Mouse (Mus musculus) kidney, adult 2 months (tissue): ENCODE measurements around the gene C4bp. TPM values are rescaled to one million over a fixed set of nuclear protein-coding genes. Genes with fewer than 3 reads are reported as not detected.
"Not testable (repeated sequence)": the region's sequence is repeated elsewhere in the genome, so short reads cannot be mapped to it uniquely, and the experiment has no call there.

Source experiments
- DNase-seq: peaks from one replicate; pipeline ENCODE4 v3.0.0; 2021
- H3K27ac ChIP-seq: fragments of 200-500 bp; 2 replicates; pipeline ENCODE4 v1.5.1; 2012; ENCODE audit warnings: low read depth, low read length, control low read depth, inconsistent platforms; ENCODE audit not compliant: insufficient read depth
- H3K27me3 ChIP-seq: fragments of 200-500 bp; replicated peaks from 2 replicates; pipeline ENCODE4 v1.6.1; 2012; ENCODE audit warnings: mild to moderate bottlenecking, moderate library complexity, low read length, inconsistent platforms; ENCODE audit not compliant: control insufficient read depth, insufficient read depth
- H3K36me3 ChIP-seq: fragments of 200-500 bp; 2 replicates; pipeline ENCODE4 v1.6.1; 2012; ENCODE audit warnings: mild to moderate bottlenecking, moderate library complexity, low read length, inconsistent platforms; ENCODE audit not compliant: control insufficient read depth, insufficient read depth
- H3K4me1 ChIP-seq: fragments of 200-500 bp; 2 replicates; pipeline ENCODE4 v1.6.1; 2011; ENCODE audit warnings: low read length; ENCODE audit not compliant: control insufficient read depth, insufficient read depth
- H3K4me3 ChIP-seq: fragments of 200-500 bp; 2 replicates; pipeline ENCODE4 v1.5.1; 2011; ENCODE audit warnings: mild to moderate bottlenecking, low read depth, low read length, control low read depth; ENCODE audit not compliant: insufficient read depth
- CTCF ChIP-seq: fragments of 200-500 bp; conservative IDR thresholded peaks from 2 replicates; pipeline ENCODE4 v1.5.1; 2011; ENCODE audit warnings: low read depth, mild to moderate bottlenecking, control low read depth, low read length, moderate library complexity, mixed read lengths; ENCODE audit not compliant: insufficient read depth, insufficient read length
- POLR2A ChIP-seq: fragments of 200-500 bp; IDR thresholded peaks from one replicate; pipeline ENCODE4 v1.6.1; 2011; ENCODE audit warnings: low read depth, low read length, control low read depth
- WGBS: fragments of 180-500 bp; shearing (Covaris S2); methylation state at CpG from one replicate; pipeline ENCODE4 v1.1.7; 2018; 5-methylcytosine and 5-hydroxymethylcytosine counted together
- polyA plus RNA-seq: library from polyadenylated mRNA; depleted of rRNA; stranded (reverse); fragments of >200 nt; gene quantifications from 2 replicates; pipeline ENCODE4 v1.2.3, GENCODE M21; 2012

The C4bp gene
- polyA plus RNA-seq, 1 experiment = 0.08 TPM

GRCm38 (mm10) chr1:130681656-130682413 lies 20.4 kb upstream of the C4bp start:
- no peak for TF ChIP-seq CTCF
- no peak for TF ChIP-seq POLR2A
- peak; percentile 10 for DNase-seq
- Histone ChIP-seq H3K27me3 (no peaks in the 10 kb centered on the region), H3K4me1 (no peaks in the 10 kb centered on the region), H3K27ac (no peak overlapping the region), H3K4me3 (no peak overlapping the region), H3K36me3 (no peaks in the 10 kb centered on the region)
- 59% methylated on average over 6 of the region's 6 CpGs for WGBS

- 53% methylated on average over 2 of the region's 2 CpGs for WGBS
- H3K27ac ChIP-seq = no peak overlapping the region
- no peak for TF ChIP-seq POLR2A
- TF ChIP-seq CTCF = no peak
- H3K4me1 ChIP-seq = no peaks in the 10 kb centered on the region
- no peak overlapping the region for H3K4me3 ChIP-seq
- DNase-seq = no peak
- H3K36me3 ChIP-seq = no peaks in the 10 kb centered on the region
- H3K27me3 ChIP-seq = no peaks in the 10 kb centered on the region
These were observed 19.6 kb upstream of the C4bp start for GRCm38 (mm10) chr1:130681075-130681474.

GRCm38 (mm10) chr1:130678551-130678950 lies 17.1 kb upstream of the C4bp start:
- 87% methylated on average over 2 of the region's 2 CpGs for WGBS
- Histone ChIP-seq H3K4me3 (no peak overlapping the region), H3K36me3 (no peaks in the 10 kb centered on the region), H3K27me3 (no peaks in the 10 kb centered on the region), H3K4me1 (no peaks in the 10 kb centered on the region), H3K27ac (no peak overlapping the region)
- no peak for DNase-seq
- TF ChIP-seq CTCF (no peak), POLR2A (no peak)

GRCm38 (mm10) chr1:130663576-130663975 lies 2.1 kb upstream of the C4bp start:
- WGBS = 86% methylated on average over 5 of the region's 5 CpGs

GRCm38 (mm10) chr1:130659641-130660040 lies 1.8 kb downstream of the C4bp start:
- not testable (repeated sequence) for H3K4me1 ChIP-seq, H3K27me3 ChIP-seq, H3K4me3 ChIP-seq, H3K27ac ChIP-seq, DNase-seq, H3K36me3 ChIP-seq
- 54% methylated on average over 5 of the region's 5 CpGs for WGBS

More at GRCm38 (mm10) chr1:130663576-130663975, 2.1 kb upstream of the C4bp start:
- not testable (repeated sequence) for H3K27ac ChIP-seq, H3K4me1 ChIP-seq, H3K4me3 ChIP-seq, H3K36me3 ChIP-seq, H3K27me3 ChIP-seq, DNase-seq

- no peaks in the 10 kb centered on the region for H3K4me1 ChIP-seq
- no peak overlapping the region for H3K4me3 ChIP-seq
- TF ChIP-seq CTCF (no peak), POLR2A (no peak)
- H3K36me3 ChIP-seq = no peaks in the 10 kb centered on the region
- H3K27me3 ChIP-seq = no peaks in the 10 kb centered on the region
- H3K27ac ChIP-seq = no peak overlapping the region
- 72% methylated on average over 4 of the region's 4 CpGs for WGBS
- no peak for DNase-seq
These were observed 17.3 kb downstream of the C4bp start for GRCm38 (mm10) chr1:130644103-130644502.

GRCm38 (mm10) chr1:130640967-130641366 lies 20.5 kb downstream of the C4bp start:
- H3K27me3 ChIP-seq = no peaks in the 10 kb centered on the region
- H3K36me3 ChIP-seq = no peaks in the 10 kb centered on the region
- TF ChIP-seq CTCF (no peak), POLR2A (no peak)
- H3K4me3 ChIP-seq = no peak overlapping the region
- DNase-seq = no peak
- H3K4me1 ChIP-seq = no peaks in the 10 kb centered on the region
- H3K27ac ChIP-seq = no peak overlapping the region

GRCm38 (mm10) chr1:130633761-130634410 lies 27.5 kb downstream of the C4bp start:
- peak; percentile 88 for TF ChIP-seq CTCF
- no peak for TF ChIP-seq POLR2A
- Histone ChIP-seq H3K36me3 (no peaks in the 10 kb centered on the region), H3K4me1 (no peaks in the 10 kb centered on the region), H3K4me3 (no peak overlapping the region), H3K27me3 (no peaks in the 10 kb centered on the region), H3K27ac (no peak overlapping the region)
- DNase-seq = peak; percentile 68
- WGBS = 27% methylated on average over 16 of the region's 16 CpGs
